Mouse (Mus musculus) testis, adult 2 months (tissue): ENCODE measurements at regions not wholly inside any gene's neighbourhood (a gene's known extent, or its start where the extent isn't known, plus 50 kb on each side); places are given as distances from the start of the nearest gene placed in this dataset.

Source experiments
- H3K27ac ChIP-seq: fragments of 200-500 bp; 2 replicates; pipeline ENCODE4 v1.5.1; 2012; ENCODE audit warnings: low read depth, low read length; ENCODE audit not compliant: control insufficient read depth, insufficient read depth
- H3K27me3 ChIP-seq: fragments of 200-500 bp; 2 replicates; pipeline ENCODE4 v1.6.1; 2012; ENCODE audit warnings: mild to moderate bottlenecking, low read length, moderate library complexity; ENCODE audit not compliant: control insufficient read depth, insufficient read depth
- H3K36me3 ChIP-seq: fragments of 200-500 bp; 2 replicates; pipeline ENCODE4 v1.6.1; 2012; ENCODE audit warnings: mild to moderate bottlenecking, low read length; ENCODE audit not compliant: control insufficient read depth, insufficient read depth
- H3K4me1 ChIP-seq: fragments of 200-500 bp; 2 replicates; pipeline ENCODE4 v1.6.1; 2012; ENCODE audit warnings: low read length; ENCODE audit not compliant: control insufficient read depth, insufficient read depth
- H3K4me3 ChIP-seq: fragments of 200-500 bp; 2 replicates; pipeline ENCODE4 v1.5.1; 2012; ENCODE audit warnings: low read depth, mild to moderate bottlenecking, low read length, moderate library complexity, mixed read lengths; ENCODE audit not compliant: control insufficient read depth
- CTCF ChIP-seq: fragments of 200-500 bp; IDR thresholded peaks from 2 replicates; pipeline ENCODE4 v1.5.1; 2012; ENCODE audit warnings: low read depth, mild to moderate bottlenecking, inconsistent platforms, low read length, moderate library complexity; ENCODE audit not compliant: control insufficient read depth, insufficient read depth, insufficient replicate concordance
- POLR2A ChIP-seq: fragments of 200-500 bp; IDR thresholded peaks from 2 replicates; pipeline ENCODE4 v1.6.1; 2012; ENCODE audit warnings: low read depth, mild to moderate bottlenecking, inconsistent platforms, low read length, moderate library complexity; ENCODE audit not compliant: control insufficient read depth

DNA sequence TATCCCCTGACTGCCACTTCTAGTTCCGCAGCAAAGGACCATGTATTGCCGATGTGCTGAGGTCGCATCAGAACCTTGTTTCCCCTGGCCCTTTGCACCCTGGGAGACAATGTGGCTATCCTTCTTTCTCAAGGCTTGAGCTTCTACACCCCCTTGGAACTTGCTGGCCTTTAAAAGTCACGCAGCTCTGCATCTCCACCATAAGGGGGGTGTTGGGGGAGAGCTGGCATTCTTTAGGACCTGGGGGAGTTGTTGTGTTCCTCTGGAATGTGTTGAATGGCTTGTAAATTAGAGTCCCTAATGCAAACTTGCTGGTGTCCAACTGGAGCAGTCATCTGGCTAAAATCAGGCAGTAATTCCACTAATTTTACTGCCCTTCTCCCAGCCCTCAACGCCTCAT is 446.6 kb upstream of the Nr2f2 start:
- Histone ChIP-seq H3K27me3 (no peaks in the 10 kb centered on the region), H3K4me3 (no peak overlapping the region), H3K36me3 (no peaks in the 10 kb centered on the region), H3K27ac (no peak overlapping the region), H3K4me1 (peaks cover 6% of the 10 kb centered on the region)
- TF ChIP-seq CTCF = no peak
- TF ChIP-seq POLR2A = no peak

DNA sequence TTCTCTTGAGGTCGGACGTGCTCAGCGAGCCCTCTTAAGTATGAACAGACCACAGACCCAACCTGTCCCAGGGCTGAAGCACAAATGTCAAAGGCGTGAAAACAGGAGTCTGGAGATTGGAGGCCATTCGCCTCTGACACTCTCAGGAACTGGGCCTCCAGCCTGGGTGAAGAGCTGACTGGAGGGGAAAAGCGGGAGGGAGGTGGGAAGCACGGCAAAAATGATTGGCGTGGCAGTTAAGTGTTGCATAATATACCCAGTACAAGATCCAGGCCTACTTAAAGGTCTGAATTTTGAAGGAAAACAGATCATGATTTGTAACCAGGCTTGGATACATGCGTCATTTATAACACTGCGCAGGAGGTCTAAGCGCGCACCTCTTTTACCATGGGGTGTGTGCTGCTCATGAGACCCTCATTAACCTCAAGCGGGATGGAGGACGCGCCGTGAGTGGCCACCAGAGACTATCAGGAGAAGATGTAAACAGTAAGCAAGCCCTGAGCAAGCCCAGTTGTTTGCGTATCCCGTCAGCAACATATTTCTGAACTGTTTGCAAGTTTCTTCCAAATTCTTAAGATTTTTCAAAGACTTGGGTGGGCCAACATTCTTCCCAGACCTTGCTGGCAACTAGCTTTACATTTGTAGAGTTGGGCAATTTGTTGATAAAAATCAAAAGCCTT is 444.0 kb upstream of the Nr2f2 start:
- Histone ChIP-seq H3K4me3 (no peak overlapping the region), H3K27ac (no peak overlapping the region), H3K4me1 (peaks cover 6% of the 10 kb centered on the region), H3K27me3 (no peaks in the 10 kb centered on the region), H3K36me3 (no peaks in the 10 kb centered on the region)
- no peak for TF ChIP-seq CTCF

DNA sequence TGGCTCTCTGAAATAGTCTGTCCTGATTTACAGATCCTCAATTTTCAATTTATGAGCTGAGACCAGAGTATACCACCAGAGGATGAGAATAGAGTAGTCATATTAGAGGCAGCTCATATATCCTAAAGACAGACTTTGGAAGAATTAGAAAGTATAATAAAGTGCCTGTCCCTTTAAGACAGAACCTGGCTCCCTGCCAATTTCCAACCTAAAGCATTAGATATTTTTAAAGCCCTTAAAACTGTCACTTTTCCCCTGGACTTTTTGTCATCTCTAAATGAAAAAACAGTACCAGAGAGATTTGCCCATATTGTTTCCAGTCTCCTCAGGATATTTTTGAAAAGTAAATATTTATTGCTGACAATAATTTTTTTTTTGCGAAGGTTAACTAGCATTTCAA is 437.7 kb upstream of the Nr2f2 start:
- no peak overlapping the region for H3K27ac ChIP-seq
- no peaks in the 10 kb centered on the region for H3K27me3 ChIP-seq
- no peaks in the 10 kb centered on the region for H3K4me1 ChIP-seq
- TF ChIP-seq POLR2A (no peak), CTCF (no peak)
- no peak overlapping the region for H3K4me3 ChIP-seq
- no peaks in the 10 kb centered on the region for H3K36me3 ChIP-seq

- Histone ChIP-seq H3K4me1 (no peaks in the 10 kb centered on the region), H3K4me3 (no peak overlapping the region), H3K36me3 (no peaks in the 10 kb centered on the region), H3K27ac (no peak overlapping the region), H3K27me3 (no peaks in the 10 kb centered on the region)
- TF ChIP-seq CTCF (no peak), POLR2A (no peak)
Observed at GRCm38 (mm10) chr7:70799976-70800375, 433.4 kb upstream of the Nr2f2 start.

DNA sequence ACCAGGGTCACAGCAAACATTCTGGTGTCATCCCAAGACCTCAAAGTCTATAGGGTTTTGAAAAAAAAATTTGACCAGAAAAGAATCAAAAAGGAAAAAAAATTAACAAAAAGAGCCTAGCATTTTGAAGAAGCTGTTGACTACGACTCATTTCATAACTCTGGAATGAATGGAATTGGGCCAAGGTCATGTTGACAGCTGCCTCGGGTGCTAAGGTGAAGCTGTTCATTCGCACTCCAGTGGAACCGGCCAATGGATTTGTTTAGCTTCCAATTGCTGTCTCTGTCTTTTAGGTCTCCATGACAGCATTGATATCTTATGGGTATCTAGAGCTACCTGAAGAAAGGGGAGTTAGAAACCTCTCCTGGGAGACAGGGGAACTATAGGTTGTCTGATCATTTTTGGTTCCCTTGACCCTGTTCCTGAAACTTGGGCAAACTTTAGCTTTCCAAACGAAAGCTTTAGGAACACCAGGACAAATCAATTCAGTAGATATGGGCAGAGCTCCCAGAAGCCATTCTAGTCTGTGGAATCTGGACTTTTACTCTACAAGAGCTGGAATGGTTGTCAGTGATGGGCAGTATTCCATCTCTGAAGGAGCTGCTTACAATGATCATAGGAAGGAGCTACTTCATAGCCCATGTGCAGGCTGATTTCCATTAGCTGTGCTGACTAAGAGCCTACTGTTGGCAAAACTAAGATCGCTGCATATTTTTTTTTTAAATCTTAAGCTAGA is 432.7 kb upstream of the Nr2f2 start:
- Histone ChIP-seq H3K4me3 (no peak overlapping the region), H3K27ac (no peak overlapping the region), H3K36me3 (no peaks in the 10 kb centered on the region), H3K4me1 (no peaks in the 10 kb centered on the region), H3K27me3 (no peaks in the 10 kb centered on the region)
- TF ChIP-seq CTCF = no peak
- no peak for TF ChIP-seq POLR2A

DNA sequence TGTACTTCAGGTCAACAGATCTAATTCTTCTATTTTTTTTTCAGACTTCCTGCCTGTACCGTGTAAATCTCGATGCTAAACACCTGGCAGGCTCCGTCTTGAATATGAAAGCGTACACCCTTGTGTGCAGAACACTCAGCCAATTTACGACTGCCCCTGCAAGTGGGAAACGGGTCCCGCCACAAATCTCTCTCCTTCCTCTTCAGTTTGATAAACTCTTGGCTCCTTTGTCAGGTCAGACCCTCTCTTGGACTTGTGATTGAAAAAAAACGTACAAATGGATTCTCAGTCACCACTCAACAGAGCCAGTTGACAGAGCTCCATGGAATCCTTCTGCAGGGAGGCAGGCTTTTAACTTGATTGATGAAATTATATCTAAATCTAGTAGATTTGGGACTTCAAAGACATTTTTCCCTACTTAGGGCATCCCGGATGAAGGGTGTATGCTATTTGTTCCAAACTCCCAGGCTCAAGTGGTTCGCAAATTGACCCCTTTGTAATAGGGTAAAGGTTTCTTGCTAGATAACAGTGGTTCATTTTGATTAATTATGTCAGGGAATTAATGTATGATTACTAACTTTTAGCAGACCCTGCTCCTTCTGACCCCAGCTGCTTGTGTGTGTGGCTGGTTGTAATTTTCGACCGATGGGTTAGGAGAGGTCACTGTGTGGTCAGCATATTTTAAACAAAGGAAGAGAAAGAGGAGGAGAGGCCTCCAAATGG is 429.7 kb upstream of the Nr2f2 start:
- Histone ChIP-seq H3K4me3 (no peak overlapping the region), H3K36me3 (no peaks in the 10 kb centered on the region), H3K27ac (no peak overlapping the region), H3K27me3 (no peaks in the 10 kb centered on the region), H3K4me1 (no peaks in the 10 kb centered on the region)
- TF ChIP-seq POLR2A (no peak), CTCF (no peak)
